19 mouse cellular contexts compared by ENCODE assay signal in genomic region chr12:31248165-31248564, GRCm38 (mm10). TPM values are rescaled to one million over a fixed set of nuclear protein-coding genes. Genes with fewer than 3 reads are reported as not detected.
A peak's percentile ranks its signal among the peaks of the same experiment; 100 is the strongest.
DNase-seq lines count a peak whose midpoint lies in the region; ATAC-seq and TF ChIP-seq lines count a peak whose summit lies in the region.
"Had no signal": no experiment of that assay in that cellular context is flagged by ENCODE, and none has a peak within 500 bp of the region (broad histone marks: within the 10 kb centered on the region; RNA-seq: fewer than 3 reads in every experiment).

No protein-coding gene starts in this region.

- no peak for ATAC-seq in liver, embryonic 11.5 days (replicated peaks; ENCODE audit: low FRiP score)
- ATAC-seq in liver, postnatal 0 days, result no peak
- peak; percentile 48 for ATAC-seq in intestine, embryonic 15.5 days
- ATAC-seq: forebrain, embryonic 14.5 days had no signal

- peak; percentile 28 for DNase-seq in gastrocnemius, adult 2 months
- DNase-seq in gastrocnemius, postnatal 4 days (ENCODE audit: low spot score in 2 of 2), result no peak
- peak; percentile 5 for DNase-seq in liver, embryonic 11.5 days (ENCODE audit: low spot score)
- DNase-seq in liver, postnatal 0 days, result no peak
- peak; percentile 64 for DNase-seq in yolk sac, embryonic 10.5 days (ENCODE audit: low spot score)
- DNase-seq in left cerebral cortex, adult 11 months (ENCODE audit: low spot score), result no peak
- DNase-seq in forebrain, embryonic 10.5 days (ENCODE audit: extremely low spot score, low spot score), result no peak
- DNase-seq: cerebellum, postnatal 25 days; lung, adult 18-20 months; lung, postnatal 4 days; midbrain, embryonic 14.5 days had no signal

- no peak for TF ChIP-seq EP300 in liver, postnatal 0 days (IDR thresholded peaks at IDR 0.05; ENCODE audit: low read depth)

- no peaks in the 10 kb centered on the region for H3K9me3 ChIP-seq in liver, embryonic 11.5 days (ENCODE audit: control insufficient read depth, low read length)
- no peaks in the 10 kb centered on the region for H3K9me3 ChIP-seq in liver, postnatal 0 days (ENCODE audit: low read length)
- no peaks in the 10 kb centered on the region for H3K9me3 ChIP-seq in intestine, embryonic 15.5 days
- no peaks in the 10 kb centered on the region for H3K9me3 ChIP-seq in forebrain, embryonic 10.5 days
- H3K9me3 ChIP-seq: embryonic facial prominence, embryonic 15.5 days; heart, embryonic 13.5 days; hindbrain, embryonic 15.5 days; limb, embryonic 13.5 days had no signal

- TF ChIP-seq CTCF in gastrocnemius, adult 2 months (IDR thresholded peaks at IDR 0.05), result no peak
- TF ChIP-seq CTCF in liver, postnatal 0 days (IDR thresholded peaks at IDR 0.05; ENCODE audit: low read depth), result no peak

- H3K9ac ChIP-seq in liver, embryonic 11.5 days (ENCODE audit: low read depth, low read length), result no peak overlapping the region
- no peak overlapping the region for H3K9ac ChIP-seq in liver, postnatal 0 days (replicated peaks)
- H3K9ac ChIP-seq in intestine, embryonic 15.5 days, result no peak overlapping the region
- H3K9ac ChIP-seq: embryonic facial prominence, embryonic 15.5 days; hindbrain, embryonic 15.5 days; limb, embryonic 13.5 days had no signal

- H3K27ac ChIP-seq in gastrocnemius, adult 2 months, result no peak overlapping the region
- no peak overlapping the region for H3K27ac ChIP-seq in liver, embryonic 11.5 days (ENCODE audit: low read depth, low read length)
- no peak overlapping the region for H3K27ac ChIP-seq in liver, postnatal 0 days (ENCODE audit: low read depth)
- no peak overlapping the region for H3K27ac ChIP-seq in intestine, embryonic 15.5 days
- H3K27ac ChIP-seq in forebrain, embryonic 10.5 days, result no peak overlapping the region
- H3K27ac ChIP-seq: embryonic facial prominence, embryonic 15.5 days; hindbrain, embryonic 15.5 days; limb, embryonic 13.5 days had no signal

- H3K4me1 ChIP-seq in liver, embryonic 11.5 days (replicated peaks; ENCODE audit: control insufficient read depth, insufficient read depth, low read length), result no peaks in the 10 kb centered on the region; the same call in 1 of the 2 replicates
- H3K4me1 ChIP-seq in liver, postnatal 0 days (ENCODE audit: insufficient read depth), result no peaks in the 10 kb centered on the region
- H3K4me1 ChIP-seq in intestine, embryonic 15.5 days (replicated peaks), result peaks cover 28% of the 10 kb centered on the region
- peaks cover 13% of the 10 kb centered on the region; the same call in 1 of the 2 replicates for H3K4me1 ChIP-seq in forebrain, embryonic 10.5 days
- H3K4me1 ChIP-seq: embryonic facial prominence, embryonic 15.5 days; hindbrain, embryonic 15.5 days; limb, embryonic 13.5 days had no signal

- no peaks in the 10 kb centered on the region for H3K36me3 ChIP-seq in liver, embryonic 11.5 days (ENCODE audit: control insufficient read depth, insufficient read depth, low read length)
- H3K36me3 ChIP-seq in liver, postnatal 0 days (replicated peaks; ENCODE audit: insufficient read depth, low read length), result no peaks in the 10 kb centered on the region
- no peaks in the 10 kb centered on the region for H3K36me3 ChIP-seq in intestine, embryonic 15.5 days
- no peaks in the 10 kb centered on the region for H3K36me3 ChIP-seq in forebrain, embryonic 10.5 days (replicated peaks)
- H3K36me3 ChIP-seq: embryonic facial prominence, embryonic 15.5 days; heart, embryonic 13.5 days; hindbrain, embryonic 15.5 days; limb, embryonic 13.5 days had no signal

- H3K27me3 ChIP-seq in liver, embryonic 11.5 days (replicated peaks; ENCODE audit: control insufficient read depth, insufficient read depth, low read length), result no peaks in the 10 kb centered on the region
- H3K27me3 ChIP-seq in liver, postnatal 0 days (ENCODE audit: insufficient read depth, low read length), result no peaks in the 10 kb centered on the region
- no peaks in the 10 kb centered on the region for H3K27me3 ChIP-seq in intestine, embryonic 15.5 days (replicated peaks)
- peaks cover 8% of the 10 kb centered on the region; the same call in 1 of the 2 replicates for H3K27me3 ChIP-seq in forebrain, embryonic 10.5 days (ENCODE audit: poor library complexity, severe bottlenecking)
- H3K27me3 ChIP-seq: embryonic facial prominence, embryonic 15.5 days; heart, embryonic 13.5 days; hindbrain, embryonic 15.5 days; limb, embryonic 13.5 days; Patski had no signal

- WGBS in liver, embryonic 11.5 days, result 37% methylated on average over 3 of the region's 3 CpGs
- 49% methylated on average over 3 of the region's 3 CpGs for WGBS in liver, postnatal 0 days (ENCODE audit: insufficient replicate concordance)
- WGBS in intestine, embryonic 15.5 days, result 28% methylated on average over 3 of the region's 3 CpGs
- 59% methylated on average over 3 of the region's 3 CpGs for WGBS in forebrain, embryonic 10.5 days

- no peak overlapping the region for H3K4me2 ChIP-seq in liver, embryonic 11.5 days
- no peak overlapping the region for H3K4me2 ChIP-seq in liver, postnatal 0 days (ENCODE audit: low read depth, low read length)
- no peak overlapping the region for H3K4me2 ChIP-seq in intestine, embryonic 15.5 days (replicated peaks)
- H3K4me2 ChIP-seq: embryonic facial prominence, embryonic 15.5 days; hindbrain, embryonic 15.5 days; limb, embryonic 13.5 days had no signal

- no peak overlapping the region for H3K4me3 ChIP-seq in gastrocnemius, adult 2 months
- H3K4me3 ChIP-seq in liver, embryonic 11.5 days (ENCODE audit: low read depth, low read length), result no peak overlapping the region
- no peak overlapping the region for H3K4me3 ChIP-seq in liver, postnatal 0 days (ENCODE audit: low read depth, low read length)
- H3K4me3 ChIP-seq in intestine, embryonic 15.5 days (replicated peaks), result no peak overlapping the region
- no peak overlapping the region for H3K4me3 ChIP-seq in forebrain, embryonic 10.5 days
- H3K4me3 ChIP-seq: embryonic facial prominence, embryonic 15.5 days; heart, embryonic 13.5 days; hindbrain, embryonic 15.5 days; limb, embryonic 13.5 days had no signal

- intact Hi-C loops in gastrocnemius, adult 2 months (cut with DNase I), result no loop called here

RNA-seq across cellular contexts. Expression of gene Gm6993, which starts 7.6 kb away (rescaled TPM):
- not detected for total RNA-seq in gastrocnemius, adult 2 months (2021)
- total RNA-seq in gastrocnemius, postnatal 4 days (2021), result not detected
- not detected in 2 replicates for polyA plus RNA-seq in liver, embryonic 11.5 days (2014; fragmentation: Nextera tagmentation; extraction: Ambion mirVana)
- polyA plus RNA-seq in liver, postnatal 0 days (2015; fragmentation: Nextera tagmentation; extraction: Ambion mirVana), result not detected in 2 replicates
- polyA plus RNA-seq in intestine, embryonic 15.5 days (2015; fragmentation: Nextera tagmentation; extraction: Ambion mirVana), result not detected in 2 replicates
- not detected in 2 replicates for polyA plus RNA-seq in forebrain, embryonic 10.5 days (2016; fragmentation: Nextera tagmentation; extraction: Ambion mirVana)
- total RNA-seq: layer of hippocampus, adult 18-20 months had no signal
- polyA plus RNA-seq: embryonic facial prominence, embryonic 15.5 days; forebrain, embryonic 14.5 days; heart, embryonic 13.5 days; hindbrain, embryonic 15.5 days; limb, embryonic 13.5 days; midbrain, embryonic 14.5 days; Patski had no signal

RNA-seq across cellular contexts. Expression of gene Lamb1, which starts 16.9 kb away (rescaled TPM):
- total RNA-seq in gastrocnemius, adult 2 months (2021), result 10 to 100 TPM; 12.9 to 15.9 TPM
- 100 to 1,000 TPM; 259 to 273 TPM for total RNA-seq in gastrocnemius, postnatal 4 days (2021)
- 16.2 and 17.0 TPM in 2 replicates for polyA plus RNA-seq in liver, embryonic 11.5 days (2014; fragmentation: Nextera tagmentation; extraction: Ambion mirVana)
- polyA plus RNA-seq in liver, postnatal 0 days (2015; fragmentation: Nextera tagmentation; extraction: Ambion mirVana), result 3.1 and 3.3 TPM in 2 replicates
- 73.5 and 81.3 TPM in 2 replicates for polyA plus RNA-seq in intestine, embryonic 15.5 days (2015; fragmentation: Nextera tagmentation; extraction: Ambion mirVana)
- polyA plus RNA-seq in forebrain, embryonic 10.5 days (2016; fragmentation: Nextera tagmentation; extraction: Ambion mirVana), result 22.6 and 23.1 TPM in 2 replicates

Comparison
In these comparisons a context has a peak if more than half of its experiments do, and no peak if none do; other contexts are left out.
1. DNase-seq: peak in gastrocnemius, adult 2 months (single experiment), liver, embryonic 11.5 days (single experiment) and yolk sac, embryonic 10.5 days (single experiment); none in gastrocnemius, postnatal 4 days (0 of 2), liver, postnatal 0 days (single experiment), left cerebral cortex, adult 11 months (single experiment) and forebrain, embryonic 10.5 days (single experiment).